Mouse (Mus musculus): Measurements from ENCODE around the gene Rps6ka2.
A peak's percentile ranks its signal among the peaks of the same experiment; 100 is the strongest.
"Not testable (repeated sequence)": the region's sequence is repeated elsewhere in the genome, so short reads cannot be mapped to it uniquely, and the experiment has no call there.

Rps6ka2 gene

GRCm38 (mm10) chr17:7169627-7170303 is at the start of gene Rps6ka2:
Rps6ka2 (plus strand) TSS chr17:7170115.
- peak; percentile 97 to 98 for DNase-seq

- DNase-seq = not testable (repeated sequence)
Observed at GRCm38 (mm10) chr17:7120835-7121234, 49.1 kb upstream of the Rps6ka2 start.

- DNase-seq = not testable (repeated sequence)
Observed at GRCm38 (mm10) chr17:7122554-7122953, 47.4 kb upstream of the Rps6ka2 start.

- not testable (repeated sequence) for DNase-seq
Observed at GRCm38 (mm10) chr17:7126475-7126874, 43.4 kb upstream of the Rps6ka2 start.

GRCm38 (mm10) chr17:7134002-7134401 is 35.9 kb upstream of the Rps6ka2 start:
- not testable (repeated sequence) for DNase-seq

- not testable (repeated sequence) for DNase-seq
Observed at GRCm38 (mm10) chr17:7135277-7135676, 34.6 kb upstream of the Rps6ka2 start.

GRCm38 (mm10) chr17:7138186-7138925 is 31.6 kb upstream of the Rps6ka2 start:
- no peak for DNase-seq

GRCm38 (mm10) chr17:7140399-7141174 is 29.3 kb upstream of the Rps6ka2 start:
- DNase-seq = no peak

- DNase-seq = no peak
Observed at GRCm38 (mm10) chr17:7142367-7142766, 27.5 kb upstream of the Rps6ka2 start.

- DNase-seq = no peak
Observed at GRCm38 (mm10) chr17:7143885-7144518, 25.9 kb upstream of the Rps6ka2 start.

- DNase-seq = peak; percentile 16 to 36
Observed at GRCm38 (mm10) chr17:7145373-7146058, 24.4 kb upstream of the Rps6ka2 start.

- DNase-seq = no peak
Observed at GRCm38 (mm10) chr17:7146479-7146878, 23.4 kb upstream of the Rps6ka2 start.

- no peak for DNase-seq
Observed at GRCm38 (mm10) chr17:7147920-7148321, 22.0 kb upstream of the Rps6ka2 start.

GRCm38 (mm10) chr17:7149328-7150195 is 20.4 kb upstream of the Rps6ka2 start:
- DNase-seq = no peak

- DNase-seq = no peak
Observed at GRCm38 (mm10) chr17:7151446-7152100, 18.3 kb upstream of the Rps6ka2 start.

- DNase-seq = no peak
Observed at GRCm38 (mm10) chr17:7152662-7153061, 17.3 kb upstream of the Rps6ka2 start.

- DNase-seq = no peak
Observed at GRCm38 (mm10) chr17:7163955-7164354, 6.0 kb upstream of the Rps6ka2 start.

- DNase-seq = no peak
Observed at GRCm38 (mm10) chr17:7165524-7165923, 4.4 kb upstream of the Rps6ka2 start.

GRCm38 (mm10) chr17:7168961-7169626 is 821 bp upstream of the Rps6ka2 start:
- peak; percentile 81 to 86 for DNase-seq
